Mouse (Mus musculus): Measurements from ENCODE around the gene Etnk2. TPM values are rescaled to one million over a fixed set of nuclear protein-coding genes. Genes with fewer than 3 reads are reported as not detected.
A peak's percentile ranks its signal among the peaks of the same experiment; 100 is the strongest.

Etnk2 gene
- polyA plus RNA-seq, 1 experiment from 2014 or later = 4.9 TPM

- no peak overlapping the region for H3K4me2 ChIP-seq (replicated peaks; ENCODE audit: low read depth, low read length)
- H3K36me3 ChIP-seq (ENCODE audit: insufficient read depth, low read length) = no peaks in the 10 kb centered on the region
- no peak overlapping the region for H3K9ac ChIP-seq (replicated peaks; ENCODE audit: low read length)
- H3K4me1 ChIP-seq (ENCODE audit: insufficient read depth, low read length) = peaks cover 21% of the 10 kb centered on the region
- H3K4me3 ChIP-seq (ENCODE audit: low read length) = no peak overlapping the region
- no peaks in the 10 kb centered on the region for H3K9me3 ChIP-seq (ENCODE audit: low read length)
- H3K27ac ChIP-seq (ENCODE audit: low read length) = no peak overlapping the region
- ATAC-seq (ENCODE audit: low FRiP score, low TSS enrichment) = no peak
- H3K27me3 ChIP-seq (ENCODE audit: insufficient read depth, low read length) = no peaks in the 10 kb centered on the region
- WGBS = 70% methylated on average over 5 of the region's 5 CpGs
Measured at GRCm38 (mm10) chr1:133377547-133377946, 14.2 kb downstream of the Etnk2 start.

DNA sequence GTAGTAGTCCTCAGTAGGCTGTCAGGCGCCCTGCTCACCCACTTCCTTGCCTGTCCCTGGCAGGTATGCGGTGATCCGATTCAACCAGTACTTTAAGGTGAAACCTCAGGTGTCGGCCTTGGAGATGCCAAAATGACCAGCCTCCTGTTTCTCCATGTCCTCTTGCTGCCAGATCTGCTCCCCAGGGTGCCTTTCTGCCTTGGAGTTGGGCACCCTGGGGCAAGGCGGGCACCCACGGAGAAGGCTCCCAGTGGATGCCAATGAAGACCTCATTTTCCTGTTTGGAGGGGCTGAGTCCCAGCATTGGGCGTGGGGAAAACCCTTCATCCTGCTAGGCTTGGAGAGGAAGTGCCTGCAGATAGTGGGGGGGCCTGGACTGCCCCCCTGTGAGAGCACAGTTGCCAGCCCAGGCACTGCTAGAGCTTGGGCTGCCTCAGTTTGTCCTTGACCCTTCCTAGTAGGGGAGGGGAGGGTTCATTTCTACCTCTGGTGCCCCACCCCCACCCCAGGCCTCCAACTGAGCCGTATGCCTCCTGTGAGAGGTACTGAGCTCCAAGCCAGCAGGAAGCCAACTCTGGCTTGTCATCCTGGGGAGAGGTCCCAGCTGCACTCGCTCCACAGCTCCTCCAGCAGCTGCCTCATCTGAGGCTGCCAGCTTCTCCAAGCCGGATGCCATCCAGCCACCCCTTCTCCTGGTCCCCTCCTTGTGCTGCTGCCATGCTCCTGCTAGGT is 16.0 kb downstream of the Etnk2 start:
- Histone ChIP-seq H3K4me3 (ENCODE audit: low read length) (no peak overlapping the region), H3K27ac (ENCODE audit: low read length) (peak overlapping the region; percentile 12; the same call in 1 of the 2 replicates), H3K4me2 (replicated peaks; ENCODE audit: low read depth, low read length) (no peak overlapping the region), H3K27me3 (ENCODE audit: insufficient read depth, low read length) (no peaks in the 10 kb centered on the region), H3K36me3 (ENCODE audit: insufficient read depth, low read length) (peaks cover 17% of the 10 kb centered on the region), H3K4me1 (ENCODE audit: insufficient read depth, low read length) (peaks cover 26% of the 10 kb centered on the region), H3K9me3 (ENCODE audit: low read length) (no peaks in the 10 kb centered on the region), H3K9ac (replicated peaks; ENCODE audit: low read length) (no peak overlapping the region)
- no peak for ATAC-seq (ENCODE audit: low FRiP score, low TSS enrichment)
- WGBS = 65% methylated on average over 10 of the region's 10 CpGs

- Histone ChIP-seq H3K9ac (replicated peaks; ENCODE audit: low read length) (no peak overlapping the region), H3K4me3 (ENCODE audit: low read length) (no peak overlapping the region), H3K4me2 (replicated peaks; ENCODE audit: low read depth, low read length) (no peak overlapping the region), H3K4me1 (ENCODE audit: insufficient read depth, low read length) (peaks cover 26% of the 10 kb centered on the region), H3K9me3 (ENCODE audit: low read length) (no peaks in the 10 kb centered on the region), H3K36me3 (ENCODE audit: insufficient read depth, low read length) (peaks cover 22% of the 10 kb centered on the region), H3K27me3 (ENCODE audit: insufficient read depth, low read length) (no peaks in the 10 kb centered on the region), H3K27ac (ENCODE audit: low read length) (peak overlapping the region; percentile 12; the same call in 1 of the 2 replicates)
- WGBS = 88% methylated on average over 3 of the region's 3 CpGs
- ATAC-seq (ENCODE audit: low FRiP score, low TSS enrichment) = no peak
Measured at GRCm38 (mm10) chr1:133379986-133380320, 16.6 kb downstream of the Etnk2 start.

DNA sequence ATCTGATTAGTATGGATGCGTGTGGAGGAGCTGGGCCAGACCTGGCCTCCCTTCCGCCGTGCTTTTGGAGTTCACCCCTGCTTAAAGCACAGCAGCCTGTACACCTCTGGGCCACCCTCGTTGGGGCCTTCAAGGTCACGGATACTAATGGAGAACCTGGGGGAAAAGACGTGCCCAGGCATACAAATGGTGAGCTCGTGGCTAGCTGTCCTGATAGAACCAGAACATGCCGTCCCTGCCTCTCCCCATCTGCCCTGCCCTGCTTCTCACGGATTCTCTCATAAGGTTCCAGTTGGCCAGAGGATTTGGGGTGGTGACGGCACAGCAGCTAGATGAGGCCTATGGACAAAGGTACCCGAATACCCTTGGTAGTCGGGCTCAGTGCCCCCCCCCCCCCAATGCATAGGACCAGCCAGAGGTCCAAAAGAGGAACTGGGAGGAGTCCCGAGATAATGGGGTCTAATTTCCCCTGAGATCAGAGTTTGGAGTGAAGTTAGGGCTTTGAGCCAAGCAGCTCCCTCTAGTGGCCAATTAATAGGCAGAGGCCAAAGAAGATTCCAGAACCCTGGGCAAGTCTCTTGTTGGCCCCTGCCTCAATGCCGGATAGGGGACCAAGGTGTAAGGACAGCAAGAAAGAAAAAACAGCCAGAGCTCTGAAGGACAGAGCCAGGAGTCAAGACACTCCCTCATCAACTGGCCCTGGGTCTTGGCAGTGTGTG is 17.1 kb downstream of the Etnk2 start:
- Histone ChIP-seq H3K4me3 (ENCODE audit: low read length) (no peak overlapping the region), H3K36me3 (ENCODE audit: insufficient read depth, low read length) (peaks cover 27% of the 10 kb centered on the region), H3K9me3 (ENCODE audit: low read length) (no peaks in the 10 kb centered on the region), H3K27me3 (ENCODE audit: insufficient read depth, low read length) (no peaks in the 10 kb centered on the region), H3K4me2 (replicated peaks; ENCODE audit: low read depth, low read length) (no peak overlapping the region), H3K27ac (ENCODE audit: low read length) (no peak overlapping the region), H3K9ac (replicated peaks; ENCODE audit: low read length) (no peak overlapping the region), H3K4me1 (ENCODE audit: insufficient read depth, low read length) (peaks cover 26% of the 10 kb centered on the region)
- ATAC-seq (ENCODE audit: low FRiP score, low TSS enrichment) = no peak
- WGBS = 70% methylated on average over 14 of the region's 14 CpGs

GRCm38 (mm10) chr1:133382008-133382407 is 18.6 kb downstream of the Etnk2 start:
- Histone ChIP-seq H3K4me1 (ENCODE audit: insufficient read depth, low read length) (peaks cover 26% of the 10 kb centered on the region), H3K4me3 (ENCODE audit: low read length) (no peak overlapping the region), H3K4me2 (replicated peaks; ENCODE audit: low read depth, low read length) (no peak overlapping the region), H3K36me3 (ENCODE audit: insufficient read depth, low read length) (peaks cover 41% of the 10 kb centered on the region), H3K27me3 (ENCODE audit: insufficient read depth, low read length) (no peaks in the 10 kb centered on the region), H3K27ac (ENCODE audit: low read length) (peak overlapping the region; percentile 45; the same call in 1 of the 2 replicates), H3K9ac (replicated peaks; ENCODE audit: low read length) (no peak overlapping the region), H3K9me3 (ENCODE audit: low read length) (no peaks in the 10 kb centered on the region)
- 9% methylated on average over 9 of the region's 9 CpGs for WGBS
- ATAC-seq (ENCODE audit: low FRiP score, low TSS enrichment) = 0 out of 2 replicates have a peak, but pooled peaks have one; percentile 2

DNA sequence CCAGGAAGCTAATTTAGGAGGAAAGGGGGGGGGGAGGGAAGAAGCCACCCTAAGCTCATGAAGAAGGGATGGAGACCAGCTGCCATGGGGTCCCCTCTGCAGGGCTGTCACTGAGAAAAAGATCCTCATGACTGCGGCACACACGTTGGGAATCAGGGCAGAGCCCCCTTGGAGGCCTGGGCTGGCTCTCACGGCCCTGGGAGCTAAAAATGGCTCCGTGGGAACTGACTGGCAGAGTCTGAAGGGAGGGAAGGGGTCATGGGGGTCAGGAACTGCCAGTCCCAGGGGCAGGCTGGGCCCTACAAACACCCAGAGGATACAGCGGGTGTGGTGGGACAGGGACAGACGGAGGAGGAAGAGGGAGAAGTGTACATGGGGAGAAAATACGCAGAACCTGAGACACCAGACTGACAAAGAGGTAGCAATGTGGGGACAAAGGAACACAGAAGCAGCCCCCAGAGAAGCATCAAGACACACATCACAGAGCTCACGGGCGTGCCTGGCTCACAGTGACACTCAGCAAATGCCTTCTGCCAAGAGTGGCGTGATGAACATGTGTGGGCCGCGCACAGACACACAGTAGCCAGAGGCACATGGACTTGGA is 19.3 kb downstream of the Etnk2 start:
- no peak overlapping the region for H3K9ac ChIP-seq (replicated peaks; ENCODE audit: low read length)
- H3K9me3 ChIP-seq (ENCODE audit: low read length) = no peaks in the 10 kb centered on the region
- peak overlapping the region; percentile 45 for H3K27ac ChIP-seq (ENCODE audit: low read length)
- peaks cover 26% of the 10 kb centered on the region for H3K4me1 ChIP-seq (ENCODE audit: insufficient read depth, low read length)
- H3K4me2 ChIP-seq (replicated peaks; ENCODE audit: low read depth, low read length) = no peak overlapping the region
- ATAC-seq (ENCODE audit: low FRiP score, low TSS enrichment) = no peak
- peaks cover 47% of the 10 kb centered on the region for H3K36me3 ChIP-seq (ENCODE audit: insufficient read depth, low read length)
- 63% methylated on average over 12 of the region's 12 CpGs for WGBS
- H3K27me3 ChIP-seq (ENCODE audit: insufficient read depth, low read length) = no peaks in the 10 kb centered on the region
- H3K4me3 ChIP-seq (ENCODE audit: low read length) = no peak overlapping the region

GRCm38 (mm10) chr1:133383157-133383783 is 19.9 kb downstream of the Etnk2 start:
- H3K9ac ChIP-seq (replicated peaks; ENCODE audit: low read length) = no peak overlapping the region
- H3K27me3 ChIP-seq (ENCODE audit: insufficient read depth, low read length) = no peaks in the 10 kb centered on the region
- no peak for ATAC-seq (ENCODE audit: low FRiP score, low TSS enrichment)
- H3K4me3 ChIP-seq (ENCODE audit: low read length) = no peak overlapping the region
- H3K4me2 ChIP-seq (replicated peaks; ENCODE audit: low read depth, low read length) = no peak overlapping the region
- peak overlapping the region; percentile 45; the same call in 1 of the 2 replicates for H3K27ac ChIP-seq (ENCODE audit: low read length)
- H3K36me3 ChIP-seq (ENCODE audit: insufficient read depth, low read length) = peaks cover 49% of the 10 kb centered on the region
- 90% methylated on average over 14 of the region's 14 CpGs for WGBS
- H3K4me1 ChIP-seq (ENCODE audit: insufficient read depth, low read length) = peaks cover 20% of the 10 kb centered on the region
- no peaks in the 10 kb centered on the region for H3K9me3 ChIP-seq (ENCODE audit: low read length)

GRCm38 (mm10) chr1:133385506-133385905 is 22.1 kb downstream of the Etnk2 start:
- 44% methylated on average over 9 of the region's 9 CpGs for WGBS
- Histone ChIP-seq H3K9me3 (ENCODE audit: low read length) (no peaks in the 10 kb centered on the region), H3K4me1 (ENCODE audit: insufficient read depth, low read length) (peaks cover 10% of the 10 kb centered on the region; the same call in 1 of the 2 replicates), H3K4me3 (ENCODE audit: low read length) (no peak overlapping the region), H3K4me2 (replicated peaks; ENCODE audit: low read depth, low read length) (no peak overlapping the region), H3K27ac (ENCODE audit: low read length) (no peak overlapping the region), H3K27me3 (ENCODE audit: insufficient read depth, low read length) (no peaks in the 10 kb centered on the region), H3K36me3 (ENCODE audit: insufficient read depth, low read length) (peaks cover 66% of the 10 kb centered on the region), H3K9ac (replicated peaks; ENCODE audit: low read length) (no peak overlapping the region)
- no peak for ATAC-seq (ENCODE audit: low FRiP score, low TSS enrichment)

DNA sequence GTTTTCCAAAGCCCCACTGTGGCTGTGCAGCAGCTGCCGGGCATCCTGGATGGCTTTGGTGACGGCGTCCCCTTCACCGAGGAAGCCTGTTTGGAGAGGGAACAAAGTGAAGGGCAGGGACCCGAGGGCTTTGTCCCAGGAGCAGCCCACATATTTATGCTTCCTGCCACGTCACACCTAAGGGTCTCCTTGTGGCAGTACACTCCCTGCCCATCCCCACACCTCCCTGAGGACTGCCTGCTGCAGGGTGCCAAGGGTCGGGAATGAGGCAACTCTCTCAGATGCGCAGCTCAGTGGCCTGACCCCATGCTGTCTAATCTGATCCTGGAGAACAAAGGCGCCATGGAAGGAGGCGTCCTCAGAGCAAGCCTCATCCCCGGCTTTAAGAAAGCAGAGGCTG is 22.8 kb downstream of the Etnk2 start:
- H3K36me3 ChIP-seq (ENCODE audit: insufficient read depth, low read length) = peaks cover 72% of the 10 kb centered on the region
- no peak overlapping the region for H3K4me2 ChIP-seq (replicated peaks; ENCODE audit: low read depth, low read length)
- no peak for ATAC-seq (ENCODE audit: low FRiP score, low TSS enrichment)

More for the DNA sequence above, 22.8 kb downstream of the Etnk2 start:
- 70% methylated on average over 11 of the region's 11 CpGs for WGBS
- H3K27ac ChIP-seq (ENCODE audit: low read length) = no peak overlapping the region
- no peak overlapping the region for H3K9ac ChIP-seq (replicated peaks; ENCODE audit: low read length)
- peaks cover 9% of the 10 kb centered on the region; the same call in 1 of the 2 replicates for H3K4me1 ChIP-seq (ENCODE audit: insufficient read depth, low read length)
- no peak overlapping the region for H3K4me3 ChIP-seq (ENCODE audit: low read length)
- H3K9me3 ChIP-seq (ENCODE audit: low read length) = no peaks in the 10 kb centered on the region
- H3K27me3 ChIP-seq (ENCODE audit: insufficient read depth, low read length) = no peaks in the 10 kb centered on the region
